Mouse (Mus musculus): ENCODE data around the gene Crtac1. TPM values are rescaled to one million over a fixed set of nuclear protein-coding genes. Genes with fewer than 3 reads are reported as not detected.

Crtac1 gene
- polyA plus RNA-seq, 1 experiment = not detected

GRCm38 (mm10) chr19:42249976-42250914 is 181.3 kb downstream of the Crtac1 start:
- TF ChIP-seq TAL1 (IDR thresholded peaks at IDR 0.05; ENCODE audit: low read length) = no peak
- TF ChIP-seq GATA1 (IDR thresholded peaks at IDR 0.05; ENCODE audit: low read length) = no peak
- Histone ChIP-seq H3K9me3 (ENCODE audit: control insufficient read depth, low read length) (no peaks in the 10 kb centered on the region), H3K36me3 (ENCODE audit: control insufficient read depth) (no peaks in the 10 kb centered on the region), H3K27me3 (ENCODE audit: control insufficient read depth) (peaks cover 18% of the 10 kb centered on the region), H3K4me1 (ENCODE audit: control insufficient read depth) (no peaks in the 10 kb centered on the region), H3K4me3 (replicated peaks) (no peak overlapping the region)

- no peaks in the 10 kb centered on the region for H3K4me1 ChIP-seq (ENCODE audit: control insufficient read depth)
- H3K27me3 ChIP-seq (ENCODE audit: control insufficient read depth) = no peaks in the 10 kb centered on the region
- TF ChIP-seq GATA1 (IDR thresholded peaks at IDR 0.05; ENCODE audit: low read length) (no peak), TAL1 (IDR thresholded peaks at IDR 0.05; ENCODE audit: low read length) (no peak)
- H3K9me3 ChIP-seq (ENCODE audit: control insufficient read depth, low read length) = no peaks in the 10 kb centered on the region
- H3K36me3 ChIP-seq (ENCODE audit: control insufficient read depth) = no peaks in the 10 kb centered on the region
- H3K4me3 ChIP-seq (replicated peaks) = no peak within 1 kb of the TSS
Observed at GRCm38 (mm10) chr19:42247519-42247918, 184.1 kb downstream of the Crtac1 start, which contains the start of gene Golga7b. Golga7b (plus strand) TSS chr19:42247574.

- Histone ChIP-seq H3K36me3 (ENCODE audit: control insufficient read depth) (no peaks in the 10 kb centered on the region), H3K4me1 (ENCODE audit: control insufficient read depth) (no peaks in the 10 kb centered on the region), H3K27me3 (ENCODE audit: control insufficient read depth) (no peaks in the 10 kb centered on the region)
Observed at GRCm38 (mm10) chr19:42246626-42247025, 185.0 kb downstream of the Crtac1 start.

GRCm38 (mm10) chr19:42243401-42243800 is 188.2 kb downstream of the Crtac1 start:
- Histone ChIP-seq H3K4me1 (ENCODE audit: control insufficient read depth) (no peaks in the 10 kb centered on the region), H3K36me3 (ENCODE audit: control insufficient read depth) (no peaks in the 10 kb centered on the region), H3K27me3 (ENCODE audit: control insufficient read depth) (no peaks in the 10 kb centered on the region), H3K4me3 (replicated peaks) (no peak overlapping the region), H3K9me3 (ENCODE audit: control insufficient read depth, low read length) (no peaks in the 10 kb centered on the region)
- TF ChIP-seq GATA1 (IDR thresholded peaks at IDR 0.05; ENCODE audit: low read length) (no peak), TAL1 (IDR thresholded peaks at IDR 0.05; ENCODE audit: low read length) (no peak)

More at GRCm38 (mm10) chr19:42246626-42247025, 185.0 kb downstream of the Crtac1 start:
- H3K4me3 ChIP-seq (replicated peaks) = no peak overlapping the region
- no peak for TF ChIP-seq GATA1 (IDR thresholded peaks at IDR 0.05; ENCODE audit: low read length)
- no peak for TF ChIP-seq TAL1 (IDR thresholded peaks at IDR 0.05; ENCODE audit: low read length)
- H3K9me3 ChIP-seq (ENCODE audit: control insufficient read depth, low read length) = no peaks in the 10 kb centered on the region

- H3K36me3 ChIP-seq (ENCODE audit: control insufficient read depth) = no peaks in the 10 kb centered on the region
- H3K9me3 ChIP-seq (ENCODE audit: control insufficient read depth, low read length) = no peaks in the 10 kb centered on the region
- H3K4me3 ChIP-seq (replicated peaks) = no peak overlapping the region
- H3K27me3 ChIP-seq (ENCODE audit: control insufficient read depth) = no peaks in the 10 kb centered on the region
- no peaks in the 10 kb centered on the region for H3K4me1 ChIP-seq (ENCODE audit: control insufficient read depth)
- no peak for TF ChIP-seq GATA1 (IDR thresholded peaks at IDR 0.05; ENCODE audit: low read length)
- TF ChIP-seq TAL1 (IDR thresholded peaks at IDR 0.05; ENCODE audit: low read length) = no peak
Observed at GRCm38 (mm10) chr19:42240881-42241280, 190.7 kb downstream of the Crtac1 start.

- Histone ChIP-seq H3K36me3 (ENCODE audit: control insufficient read depth) (no peaks in the 10 kb centered on the region), H3K4me3 (replicated peaks) (no peak overlapping the region), H3K4me1 (ENCODE audit: control insufficient read depth) (no peaks in the 10 kb centered on the region), H3K9me3 (ENCODE audit: control insufficient read depth, low read length) (no peaks in the 10 kb centered on the region), H3K27me3 (ENCODE audit: control insufficient read depth) (no peaks in the 10 kb centered on the region)
- TF ChIP-seq TAL1 (IDR thresholded peaks at IDR 0.05; ENCODE audit: low read length) (no peak), GATA1 (IDR thresholded peaks at IDR 0.05; ENCODE audit: low read length) (no peak)
Observed at GRCm38 (mm10) chr19:42238341-42238715, 193.3 kb downstream of the Crtac1 start.

- Histone ChIP-seq H3K36me3 (ENCODE audit: control insufficient read depth) (no peaks in the 10 kb centered on the region), H3K9me3 (ENCODE audit: control insufficient read depth, low read length) (no peaks in the 10 kb centered on the region), H3K4me1 (ENCODE audit: control insufficient read depth) (no peaks in the 10 kb centered on the region), H3K4me3 (replicated peaks) (no peak overlapping the region), H3K27me3 (ENCODE audit: control insufficient read depth) (no peaks in the 10 kb centered on the region)
- TF ChIP-seq TAL1 (IDR thresholded peaks at IDR 0.05; ENCODE audit: low read length) (no peak), GATA1 (IDR thresholded peaks at IDR 0.05; ENCODE audit: low read length) (no peak)
Observed at GRCm38 (mm10) chr19:42237602-42238340, 193.8 kb downstream of the Crtac1 start.

Other genes starting within 250 kb of the Crtac1 start
- not detected in 2 replicates for gene Sfrp5, start 229.5 kb downstream of the Crtac1 start, polyA plus RNA-seq (2012)
- gene Golga7b, start 184.2 kb downstream of the Crtac1 start, polyA plus RNA-seq (2012) = not detected in 2 replicates
- gene R3hcc1l, start 87.0 kb upstream of the Crtac1 start, polyA plus RNA-seq (2012) = 0.20 and 0.25 TPM in 2 replicates
- not detected in 2 replicates for gene Loxl4, start 181.0 kb upstream of the Crtac1 start, polyA plus RNA-seq (2012)

Data from erythroblast, embryonic 14.5 days (primary cell).